Mouse (Mus musculus) fibroblast of lung, adult 2 months (primary cell): ENCODE results near the gene Zdhhc24.
A peak's percentile ranks its signal among the peaks of the same experiment; 100 is the strongest.
"Not testable (repeated sequence)": the region's sequence is repeated elsewhere in the genome, so short reads cannot be mapped to it uniquely, and the experiment has no call there.

ENCODE experiments used
- DNase-seq: peaks from one replicate; pipeline ENCODE4 v3.0.0-alpha.2; 2011; ENCODE audit warnings: low read depth

Zdhhc24 gene

DNA sequence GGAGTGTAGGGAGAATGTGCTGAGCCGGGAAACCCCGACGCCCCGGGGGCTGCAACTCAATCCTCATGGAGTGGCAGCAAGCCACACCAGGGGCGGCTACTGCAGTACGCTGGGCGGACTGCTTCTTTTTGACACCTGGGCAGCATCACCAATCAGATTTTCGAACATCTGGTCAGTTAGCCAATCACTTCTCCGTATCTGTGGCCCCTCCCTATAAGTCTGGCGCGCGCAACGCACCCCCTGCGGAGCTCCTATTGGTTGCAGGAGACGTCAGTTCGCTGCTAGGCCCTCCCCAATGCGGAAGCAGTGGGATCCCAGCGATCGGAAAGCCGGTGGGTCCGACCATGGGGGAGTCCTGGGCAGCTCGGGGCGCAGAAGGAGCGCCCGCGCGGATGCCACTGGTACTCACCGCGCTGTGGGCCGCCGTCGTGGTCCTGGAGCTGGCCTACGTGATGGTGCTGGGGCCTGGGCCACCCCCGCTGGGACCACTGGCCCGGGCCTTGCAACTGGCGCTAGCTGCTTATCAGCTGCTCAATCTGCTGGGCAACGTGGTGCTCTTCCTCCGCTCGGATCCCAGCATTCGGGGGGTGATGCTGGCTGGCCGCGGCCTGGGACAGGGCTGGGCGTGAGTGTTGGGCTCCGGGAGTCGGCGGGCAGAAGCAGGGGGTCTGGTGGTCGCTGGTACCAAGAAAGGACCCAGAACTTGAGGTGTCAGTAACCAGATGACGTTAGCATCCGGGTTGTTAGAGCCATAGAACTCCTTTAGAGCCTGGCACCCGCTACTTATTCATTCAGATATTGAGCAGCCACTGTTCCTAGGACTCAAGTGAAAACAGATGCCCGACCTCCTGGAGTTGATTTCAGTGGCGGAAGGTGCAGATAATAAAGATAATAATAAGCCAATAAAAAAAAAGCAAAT is at the start of gene Zdhhc24:
Gene Zdhhc24, plus strand, starts transcription at position 264 of the 919 bp plus-strand sequence.
- DNase-seq, result peak; percentile 88

DNA sequence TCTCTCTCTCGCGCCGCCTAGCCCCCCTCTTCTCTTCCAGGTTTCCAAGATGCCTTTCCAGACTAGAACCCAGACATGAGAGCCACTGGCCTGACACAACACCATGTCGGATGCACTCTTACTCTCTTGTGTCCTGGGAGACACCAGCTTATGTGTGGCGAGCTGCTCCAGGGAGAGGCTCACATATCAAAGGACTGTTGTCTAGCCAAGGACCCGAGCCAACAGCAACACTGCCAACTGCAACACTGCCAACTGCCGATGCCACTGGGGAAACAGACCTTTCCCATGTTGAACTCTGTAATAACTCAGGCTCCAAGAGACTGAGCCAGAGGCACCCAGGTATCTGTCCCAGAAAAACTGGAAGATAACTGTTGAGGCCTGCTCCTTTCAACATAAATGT is 49.3 kb upstream of the Zdhhc24 start:
- peak; percentile 44 for DNase-seq

DNA sequence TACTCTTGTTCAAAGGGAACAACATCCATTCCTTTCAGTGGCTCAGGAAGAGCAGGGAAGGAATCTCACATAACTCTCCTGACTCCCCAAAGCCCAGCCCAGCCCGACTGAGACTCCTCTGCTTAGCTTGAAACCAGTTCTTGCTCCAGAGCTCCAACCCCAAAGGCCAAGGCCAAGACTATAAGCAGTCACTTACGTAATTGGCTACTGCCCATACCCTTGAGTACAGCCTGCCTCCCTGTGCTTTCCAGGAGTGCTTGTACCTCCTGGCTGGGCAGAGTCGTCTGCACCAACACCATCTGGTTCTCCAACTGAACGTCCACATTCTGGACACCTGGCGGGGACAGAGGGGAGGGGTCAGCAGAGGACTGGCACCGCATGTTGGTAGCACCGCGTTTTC is 44.5 kb upstream of the Zdhhc24 start:
- DNase-seq, result no peak

DNA sequence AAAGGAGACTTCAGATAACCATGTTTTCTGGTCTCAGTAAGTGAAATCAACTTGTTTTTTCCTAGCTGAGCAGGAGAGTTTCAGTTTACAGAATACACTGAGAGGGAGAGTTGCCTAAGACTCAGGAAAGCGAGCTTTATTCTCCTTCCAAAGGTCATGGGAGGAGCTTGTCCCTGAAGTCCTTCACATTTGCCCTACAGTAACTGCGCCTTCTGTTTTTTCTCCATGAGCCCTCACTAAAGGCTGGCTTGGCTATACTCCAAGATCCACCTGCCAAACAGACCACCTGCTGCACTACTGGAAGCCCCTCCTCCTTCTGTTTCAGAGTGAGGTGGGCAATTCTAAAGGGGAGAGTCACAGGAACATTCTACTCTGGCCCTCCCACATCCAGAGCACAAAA is 42.4 kb upstream of the Zdhhc24 start:
- DNase-seq, result no peak

DNA sequence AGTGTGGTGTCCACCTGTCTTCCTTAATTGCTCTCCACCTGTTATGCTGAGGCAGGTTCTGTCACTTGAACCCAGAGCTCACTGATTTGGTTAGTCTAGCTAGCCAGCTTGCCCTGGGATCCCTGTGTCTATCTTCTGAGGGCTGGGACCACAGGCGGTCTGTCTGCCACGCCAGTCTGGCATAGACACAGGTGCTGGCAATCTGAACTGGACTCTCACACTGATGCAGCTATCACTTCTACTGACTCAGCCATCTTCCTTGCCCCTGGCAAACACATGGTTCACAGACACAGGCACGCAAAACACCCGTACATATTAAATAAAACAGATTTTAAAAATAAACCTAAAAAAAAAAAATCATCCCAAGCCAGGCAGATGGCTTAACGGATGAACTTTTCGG is 41.4 kb upstream of the Zdhhc24 start:
- no peak for DNase-seq

DNA sequence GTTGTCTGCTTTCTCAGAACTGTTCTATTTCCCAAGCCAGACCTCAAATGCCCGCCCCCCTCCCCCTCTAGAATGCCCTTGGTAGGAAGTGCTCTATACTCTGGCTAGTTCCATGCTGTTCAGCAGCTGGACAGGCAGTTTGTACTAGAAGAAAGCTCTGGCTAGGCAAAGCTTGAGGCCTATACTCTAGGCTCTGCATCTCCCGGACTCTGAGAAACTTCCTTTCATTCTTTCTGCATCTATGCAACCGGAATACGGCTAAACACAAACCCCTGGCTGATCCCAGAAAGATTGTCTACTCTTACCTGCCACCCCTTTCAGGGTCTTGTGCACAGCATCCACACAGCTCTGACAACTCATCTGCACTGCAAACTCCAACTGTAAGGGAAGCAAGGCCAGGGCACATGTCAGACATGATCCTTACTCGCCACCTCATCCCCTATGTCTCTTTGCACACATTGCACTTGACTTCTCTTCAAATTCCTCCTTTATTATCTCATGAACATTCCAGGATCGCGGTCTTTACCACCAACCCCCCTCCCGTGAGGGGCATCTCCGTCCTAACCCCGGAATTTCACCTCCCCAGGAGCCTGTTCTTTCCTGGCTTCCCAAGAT is 39.8 kb upstream of the Zdhhc24 start:
- no peak for DNase-seq

DNA sequence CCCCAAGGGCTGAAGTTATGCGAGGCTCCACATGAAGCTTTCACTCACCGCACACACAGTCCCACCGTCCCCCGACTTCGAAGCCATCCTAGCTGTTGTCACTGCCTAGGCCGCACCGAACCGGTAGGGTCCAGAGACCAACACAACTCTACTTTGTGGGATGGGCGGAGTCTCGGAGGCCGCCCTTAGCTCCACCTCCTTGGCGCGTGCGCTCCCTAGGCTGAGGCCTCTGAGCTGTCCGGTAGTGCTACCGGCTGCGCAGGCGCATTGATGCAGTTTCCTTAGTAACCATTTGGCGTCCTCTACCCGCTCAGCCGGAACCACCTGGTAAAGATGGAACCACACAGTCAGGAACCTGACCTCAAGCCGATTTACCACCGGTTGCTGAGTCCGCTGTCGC is 39.3 kb upstream of the Zdhhc24 start, which contains the start of the genes Ccs and Ccdc87:
Gene Ccs, minus strand, starts transcription at position 184 of the 400 bp plus-strand sequence.
Gene Ccdc87, plus strand, starts transcription at position 218 of the 400 bp plus-strand sequence.
- DNase-seq, result peak; percentile 97

DNA sequence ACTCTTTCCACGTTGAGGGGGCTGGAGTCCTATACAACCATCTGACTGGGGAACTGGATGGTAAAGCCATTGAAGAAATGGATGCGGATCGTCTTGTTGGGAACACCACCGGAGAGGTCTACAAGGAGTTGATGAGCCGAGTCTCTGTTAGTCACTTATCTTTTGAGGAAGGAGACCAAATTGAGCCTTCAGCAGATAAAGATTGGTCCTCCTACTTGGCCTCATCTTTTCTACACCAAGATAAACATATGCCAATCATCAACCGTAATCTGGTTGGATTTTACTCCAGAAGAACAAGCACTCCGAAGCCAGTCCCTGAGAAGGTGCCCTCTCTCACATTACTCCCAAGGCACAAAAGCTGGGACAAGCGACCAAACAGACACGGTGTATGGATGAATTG is 37.6 kb upstream of the Zdhhc24 start:
- no peak for DNase-seq

DNA sequence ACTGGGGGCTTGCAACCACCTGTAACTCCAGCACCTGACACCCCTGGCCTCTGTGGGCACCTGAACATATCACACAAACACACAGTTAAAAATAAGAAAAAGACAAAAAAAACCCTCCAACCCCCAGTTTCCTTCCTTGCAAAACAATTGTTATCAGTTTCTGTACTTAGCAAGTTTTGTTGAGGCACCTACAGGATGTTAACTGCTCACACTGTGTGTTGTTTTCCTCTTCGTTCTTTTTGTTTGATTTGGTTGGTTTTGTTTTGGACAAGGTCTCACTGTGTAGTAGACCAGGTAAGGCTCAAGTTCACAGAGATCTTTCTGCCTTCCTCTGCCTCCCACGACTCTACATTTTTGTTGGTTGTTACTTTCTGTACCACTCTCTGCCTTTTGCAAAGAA is 35.9 kb upstream of the Zdhhc24 start:
- DNase-seq, result no peak

DNA sequence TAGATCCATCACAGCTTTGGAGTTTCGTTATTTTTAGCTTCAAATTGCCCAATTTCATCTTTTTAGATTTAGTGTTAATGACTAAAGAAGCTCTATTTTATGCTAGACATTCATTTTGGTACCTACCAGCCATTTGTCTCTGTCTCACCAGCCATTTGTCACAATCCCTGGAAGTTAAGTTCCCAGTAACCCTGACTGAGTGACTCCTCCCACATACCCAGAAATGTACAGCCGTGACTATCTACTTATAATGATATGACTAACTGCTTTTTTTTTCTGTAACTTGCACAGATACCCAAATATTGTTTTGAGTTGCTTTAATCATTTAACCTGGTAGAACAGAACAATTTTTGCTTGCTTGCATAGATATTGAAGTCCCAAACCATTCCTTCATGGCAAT is 32.6 kb upstream of the Zdhhc24 start:
- no peak for DNase-seq

DNA sequence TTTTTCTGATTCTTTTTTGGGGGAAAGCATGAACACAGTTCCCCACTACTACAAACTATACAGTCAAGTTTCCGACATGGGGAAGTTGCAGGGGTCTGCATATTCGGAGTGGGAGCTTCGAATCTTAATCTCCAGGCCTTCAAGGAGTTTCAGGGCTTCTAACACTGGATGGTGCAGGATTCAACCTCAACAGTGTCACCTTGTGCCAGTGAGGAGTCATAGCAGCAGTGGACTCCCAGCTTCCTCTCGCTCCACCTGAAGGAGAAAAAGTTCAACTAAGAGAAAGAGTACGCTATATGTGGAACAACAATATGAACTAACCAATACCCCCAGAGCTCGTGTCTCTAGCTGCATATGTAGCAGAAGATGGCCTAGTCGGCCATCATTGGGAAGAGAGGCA is 31.0 kb upstream of the Zdhhc24 start:
- DNase-seq, result no peak

DNA sequence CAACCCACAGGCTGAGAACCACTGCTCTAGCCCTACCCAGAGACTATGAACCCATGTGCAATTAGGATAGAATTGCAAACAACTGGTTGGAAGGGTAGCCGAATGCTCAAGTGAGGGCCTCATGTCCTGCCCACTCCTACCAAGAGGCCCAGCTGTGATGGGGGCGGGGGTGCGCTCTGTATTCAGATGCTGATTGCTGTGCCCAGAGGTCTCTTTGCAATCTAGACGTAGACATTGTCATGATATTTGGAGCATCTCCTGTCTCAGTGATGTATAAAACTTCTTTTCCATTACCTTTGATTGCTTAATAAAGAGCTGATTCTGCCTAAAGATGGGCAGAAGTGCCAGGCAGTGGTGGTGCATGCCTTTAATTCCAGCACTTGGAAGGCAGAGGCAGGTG is 28.7 kb upstream of the Zdhhc24 start:
- DNase-seq, result no peak

DNA sequence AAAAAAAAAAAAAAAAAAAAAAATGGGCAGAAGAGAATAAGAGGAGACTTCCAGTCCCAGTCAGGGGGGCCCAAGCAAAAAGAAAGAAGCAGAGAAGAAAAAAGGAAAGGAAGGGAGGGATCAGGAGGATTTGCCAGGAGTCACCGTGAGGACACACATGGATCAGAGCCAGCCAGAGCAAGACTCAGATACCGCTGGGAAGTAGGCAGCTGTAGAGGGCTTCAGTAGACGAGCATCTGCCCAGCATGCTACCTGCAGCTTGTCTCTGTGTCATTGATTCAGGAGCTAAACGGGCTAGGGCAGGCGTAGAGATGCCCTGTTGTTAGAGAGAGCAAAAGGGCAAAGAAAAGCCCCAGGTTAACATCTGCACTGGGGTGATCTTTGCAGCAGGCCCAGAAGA is 28.2 kb upstream of the Zdhhc24 start:
- no peak for DNase-seq

DNA sequence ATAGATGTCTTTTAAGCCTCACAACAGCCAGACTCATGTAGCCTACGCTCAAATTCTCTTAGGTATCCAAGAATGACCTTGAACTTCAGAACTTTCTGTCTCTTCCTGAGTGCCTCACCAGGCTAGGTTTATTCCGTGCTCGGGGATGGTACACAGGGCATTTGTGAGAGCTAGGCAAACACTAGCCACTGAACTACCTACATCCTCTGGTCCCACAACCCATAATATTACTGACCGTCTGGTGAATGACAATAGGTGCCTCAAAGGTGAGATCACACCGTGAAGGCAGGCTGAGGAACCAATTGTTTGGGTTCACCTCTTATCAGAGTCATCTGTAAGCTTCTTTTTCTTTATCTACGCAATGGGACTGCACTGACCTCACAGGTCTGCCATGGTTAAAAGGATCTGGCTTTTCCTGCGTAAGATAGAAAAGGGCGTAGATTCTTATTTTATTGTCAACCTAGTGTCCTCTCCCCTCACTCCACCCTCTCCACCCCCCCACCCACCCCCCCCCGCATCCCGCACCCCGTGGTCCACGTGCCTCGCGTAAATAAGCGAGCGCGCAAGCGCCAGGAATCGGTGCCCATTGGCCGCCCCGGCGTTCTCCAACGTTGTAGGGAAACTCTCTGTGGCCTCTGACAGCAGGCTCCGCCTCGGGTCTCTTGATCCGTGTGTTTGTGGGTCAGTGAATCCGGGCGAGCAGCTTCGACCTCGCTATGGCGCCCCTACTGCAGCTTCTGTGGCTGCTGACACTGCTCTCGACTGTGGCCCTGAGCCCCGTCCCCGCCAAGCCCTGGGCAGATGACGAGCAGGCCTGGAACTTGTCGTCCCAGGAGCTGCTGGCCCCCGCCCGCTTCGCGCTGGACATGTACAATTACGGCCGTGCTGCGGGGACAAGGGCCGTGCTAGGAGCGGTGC is 23.7 kb upstream of the Zdhhc24 start, which contains the start of gene Ctsf:
Gene Ctsf, plus strand, starts transcription at position 579 of the 918 bp plus-strand sequence.
- DNase-seq, result peak; percentile 76

DNA sequence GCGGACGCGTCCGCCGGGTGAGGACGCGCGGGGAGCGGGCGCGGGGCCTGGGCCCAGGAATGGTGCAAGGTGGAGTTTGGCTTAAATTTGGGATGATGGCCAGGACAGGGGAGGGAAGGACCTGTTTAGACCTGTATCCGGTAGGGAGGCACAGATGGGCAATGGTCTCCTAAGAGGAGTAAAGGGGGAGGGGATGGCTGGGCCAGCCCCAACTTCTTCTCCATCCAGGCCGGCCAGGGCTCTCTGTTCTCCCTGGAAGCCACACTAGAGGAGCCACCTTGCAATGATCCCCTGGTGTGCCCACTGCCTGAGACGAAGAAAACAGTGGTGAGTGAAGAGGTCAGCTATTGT is 23.0 kb upstream of the Zdhhc24 start:
- no peak for DNase-seq

DNA sequence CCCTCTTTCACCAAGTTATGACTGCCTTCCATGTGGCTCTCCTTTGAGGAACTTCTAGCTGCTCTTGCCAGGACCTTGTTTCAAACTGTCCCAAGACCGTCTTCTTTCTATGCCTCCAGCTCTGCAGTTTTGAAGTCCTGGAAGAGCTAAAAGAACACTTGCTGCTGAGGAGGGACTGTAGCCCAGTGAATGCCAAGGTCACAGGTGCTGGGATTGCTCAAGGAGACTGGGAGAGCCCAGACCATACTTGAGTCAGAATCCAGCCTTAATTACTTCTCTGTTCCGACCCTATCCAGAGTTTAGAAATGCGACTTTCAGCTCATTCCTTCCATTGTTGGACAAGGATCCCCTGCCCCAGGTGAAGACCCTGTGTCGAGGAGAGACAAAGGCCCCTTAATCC is 22.5 kb upstream of the Zdhhc24 start:
- DNase-seq, result no peak

DNA sequence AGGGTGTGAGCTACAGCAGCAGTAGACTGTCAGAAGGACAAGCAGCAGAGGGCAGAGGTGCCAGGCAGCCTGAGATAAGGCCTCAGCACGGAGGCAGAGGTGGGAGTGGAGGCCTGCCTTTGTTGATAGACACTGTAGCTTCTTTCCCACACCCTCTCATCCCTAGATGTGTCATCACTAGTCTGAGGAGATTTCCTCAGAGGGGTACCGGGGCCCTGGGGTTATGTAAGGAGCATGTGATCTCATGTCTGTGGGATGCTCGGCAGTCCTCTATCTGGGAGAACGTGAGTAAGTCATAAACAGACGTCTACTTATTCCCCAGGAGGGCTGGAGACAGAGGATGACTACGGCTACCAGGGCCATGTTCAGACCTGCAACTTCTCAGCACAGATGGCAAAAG is 19.4 kb upstream of the Zdhhc24 start:
- no peak for DNase-seq

DNA sequence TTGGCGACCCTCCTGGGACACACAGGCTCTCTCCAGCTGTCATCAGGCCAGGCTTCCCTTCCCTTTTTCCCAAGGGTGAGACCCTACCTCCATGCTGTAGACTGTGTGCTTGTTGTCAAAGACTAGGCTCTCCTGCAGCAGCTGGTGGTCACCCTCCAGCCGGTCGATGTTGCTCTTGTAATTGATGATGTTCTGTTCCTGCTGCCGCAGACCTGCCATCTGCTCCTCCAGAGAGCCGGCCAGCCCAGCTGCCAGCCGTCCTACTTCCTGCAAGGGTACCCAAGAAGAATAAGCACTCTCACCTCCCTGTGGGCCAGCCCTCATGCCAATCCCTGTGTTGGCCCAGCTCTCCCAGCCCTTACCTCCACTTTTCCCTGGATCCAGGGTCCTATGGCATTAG is 15.4 kb upstream of the Zdhhc24 start:
- DNase-seq, result no peak

DNA sequence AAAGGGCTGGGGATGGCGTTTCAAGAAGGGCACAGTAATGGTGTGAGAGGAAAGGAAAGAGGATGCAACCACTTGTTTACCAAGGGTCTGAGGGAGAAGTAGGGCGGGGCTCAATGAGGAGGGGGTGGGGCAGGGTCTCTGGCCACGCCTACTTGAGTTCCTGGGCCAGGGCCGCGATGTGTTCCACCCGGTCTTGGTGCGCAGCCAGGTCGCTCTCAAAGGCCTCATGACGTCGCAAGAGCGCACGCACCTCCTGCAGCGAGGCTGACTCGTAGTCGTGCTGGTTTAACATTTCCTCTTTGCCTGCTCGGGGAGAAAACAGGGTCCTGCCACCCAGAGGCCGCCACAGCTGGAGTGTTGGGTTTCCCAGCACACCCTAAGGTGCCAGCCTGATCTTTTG is 13.3 kb upstream of the Zdhhc24 start:
- DNase-seq, result no peak

DNA sequence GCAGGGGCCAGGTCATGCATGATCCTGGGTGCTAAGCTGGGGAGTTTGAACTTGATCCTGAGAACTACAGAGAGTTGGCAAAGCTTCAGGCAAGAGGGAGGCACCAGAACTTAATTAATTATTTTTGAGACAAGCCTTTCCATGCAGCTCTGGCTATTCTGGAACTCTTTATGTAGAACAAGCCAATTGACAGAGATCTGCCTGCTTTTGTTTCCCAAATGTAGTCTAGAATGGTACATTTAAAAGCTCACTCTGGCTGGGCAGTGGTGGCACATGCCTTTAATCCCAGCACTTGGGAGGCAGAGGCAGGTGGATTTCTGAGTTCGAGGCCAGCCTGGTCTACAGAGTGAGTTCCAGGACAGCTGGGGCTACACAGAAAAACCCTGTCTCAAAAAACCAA is 3.9 kb upstream of the Zdhhc24 start:
- DNase-seq, result not testable (repeated sequence)

DNA sequence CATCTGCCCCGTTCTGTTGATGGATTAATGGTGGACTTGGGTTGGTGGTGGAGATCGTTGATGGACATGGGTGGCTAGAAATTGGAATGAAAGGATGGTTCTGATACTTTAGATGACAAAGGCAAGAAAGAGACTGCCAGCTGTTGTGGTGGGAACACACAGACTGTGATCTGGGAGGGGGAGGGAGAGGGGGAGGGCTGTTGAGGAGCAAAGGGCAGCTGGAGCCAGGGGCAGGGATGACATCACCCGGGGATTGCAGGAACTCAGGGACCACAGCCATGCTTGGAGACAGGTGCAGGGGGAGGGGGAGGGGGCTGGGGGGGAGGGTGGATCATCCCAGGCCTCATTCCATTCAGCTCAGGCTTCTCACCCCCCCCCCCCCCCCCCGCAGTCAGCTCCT is 2.2 kb upstream of the Zdhhc24 start:
- DNase-seq, result no peak

DNA sequence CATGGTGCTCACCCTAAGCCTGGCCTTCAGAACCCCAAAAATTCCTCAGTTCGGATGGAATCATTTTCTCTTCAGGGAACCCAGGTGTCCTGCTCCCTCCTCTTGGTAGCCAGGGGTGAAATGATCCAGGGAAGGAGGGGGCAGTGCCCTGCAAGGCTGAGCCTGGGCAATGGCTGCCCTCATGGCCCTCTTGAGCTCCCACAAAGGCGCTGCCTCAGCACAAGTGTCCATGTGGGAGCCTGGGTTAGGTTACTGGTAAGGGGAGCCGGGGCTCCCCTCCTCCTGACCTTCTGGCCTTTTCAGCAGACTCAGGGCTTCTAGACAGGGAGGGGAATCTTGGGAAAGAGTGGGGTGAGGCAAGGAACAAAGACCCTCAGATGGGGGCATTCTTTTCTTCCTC is 1.7 kb upstream of the Zdhhc24 start:
- DNase-seq, result no peak
